Mouse (Mus musculus) limb, embryonic 14.5 days (tissue): ENCODE data around the gene Braf. TPM values are rescaled to one million over a fixed set of nuclear protein-coding genes. Genes with fewer than 3 reads are reported as not detected.

Experiments used
- ATAC-seq: fragments of 200-750 bp; cut with Nextera tagmentation; 2 replicates; pipeline ENCODE4 v1.8.0; 2017; ENCODE audit warnings: low read depth, moderate number of reproducible peaks, moderate TSS enrichment; ENCODE audit not compliant: low FRiP score
- DNase-seq: peaks from one replicate; pipeline ENCODE4 v3.0.0-alpha.2; 2015; ENCODE audit warnings: low spot score
- H3K27ac ChIP-seq: fragments of 300-500 bp; sonication (generic); replicated peaks from 2 replicates; pipeline ENCODE4 v1.5.1; 2014; ENCODE audit warnings: low read depth, mild to moderate bottlenecking, low read length, moderate library complexity, mixed read lengths
- H3K27me3 ChIP-seq: fragments of 300-500 bp; sonication (generic); 2 replicates; pipeline ENCODE4 v1.6.1; 2014; ENCODE audit warnings: low read length, mixed read lengths; ENCODE audit not compliant: control insufficient read depth, insufficient read depth
- H3K36me3 ChIP-seq: fragments of 300-500 bp; sonication (generic); 2 replicates; pipeline ENCODE4 v1.6.1; 2014; ENCODE audit warnings: mild to moderate bottlenecking, low read length, moderate library complexity, mixed read lengths; ENCODE audit not compliant: control insufficient read depth, insufficient read depth
- H3K4me1 ChIP-seq: fragments of 300-500 bp; sonication (generic); 2 replicates; pipeline ENCODE4 v1.6.1; 2014; ENCODE audit warnings: antibody characterized with exemption, low read length, mixed read lengths; ENCODE audit not compliant: control insufficient read depth, insufficient read depth
- H3K4me2 ChIP-seq: fragments of 300-500 bp; sonication (generic); replicated peaks from 2 replicates; pipeline ENCODE4 v1.6.1; 2014; ENCODE audit warnings: low read depth, mild to moderate bottlenecking, low read length, moderate library complexity; ENCODE audit not compliant: severe bottlenecking
- H3K4me3 ChIP-seq: fragments of 300-500 bp; sonication (generic); replicated peaks from 2 replicates; pipeline ENCODE4 v1.5.1; 2014; ENCODE audit warnings: low read length
- H3K9ac ChIP-seq: fragments of 300-500 bp; sonication (generic); 2 replicates; pipeline ENCODE4 v1.6.1; 2014; ENCODE audit warnings: mild to moderate bottlenecking, low read depth, low read length, moderate library complexity; ENCODE audit not compliant: severe bottlenecking
- H3K9me3 ChIP-seq: fragments of 300-500 bp; sonication (generic); 2 replicates; pipeline ENCODE4 v1.6.1; 2016; ENCODE audit warnings: low read length; ENCODE audit not compliant: control insufficient read depth
- POLR2A ChIP-seq: fragments of 200-500 bp; IDR thresholded peaks from 2 replicates; pipeline ENCODE4 v1.8.0; 2012; ENCODE audit warnings: inconsistent platforms, mild to moderate bottlenecking, moderate library complexity, borderline replicate concordance; ENCODE audit not compliant: insufficient read depth, insufficient read length; ENCODE audit errors: extremely low read depth
- WGBS: fragments of 180-500 bp; shearing (Covaris S2); extraction: QIAGEN DNeasy Blood & Tissue Kit; methylation state at CpG from one replicate; pipeline ENCODE4 v1.1.7; 2014; 5-methylcytosine and 5-hydroxymethylcytosine counted together
- polyA plus RNA-seq, 2 experiments: library from polyadenylated mRNA; depleted of rRNA in 1 of 2; stranded (reverse) in 1 of 2; unstranded in 1 of 2; fragments of >200 nt; fragmentation: Nextera tagmentation in 1 of 2; extraction: Ambion mirVana in 1 of 2; gene quantifications; 2 replicates each; pipeline versions ENCODE4 v1.2.1 to v1.2.3; 2012 to 2014

Braf gene
- polyA plus RNA-seq, 2 experiments, result 14.2 to 15.2 TPM

- peak within 1 kb of the TSS; percentile 63 for H3K4me3 ChIP-seq
- ATAC-seq (peak; percentile 98), DNase-seq (peak; percentile 96)
- WGBS, result under 1% methylated on average over 52 of the region's 56 CpGs
- no peaks in the 10 kb centered on the region for H3K9me3 ChIP-seq
- H3K27me3 ChIP-seq, result no peaks in the 10 kb centered on the region
- 0 out of 2 replicates have a peak, but pooled peaks have one; percentile 40 for TF ChIP-seq POLR2A
- H3K36me3 ChIP-seq, result peaks cover 29% of the 10 kb centered on the region
- peaks cover 11% of the 10 kb centered on the region; the same call in 1 of the 2 replicates for H3K4me1 ChIP-seq
- H3K4me2 ChIP-seq, result peak within 1 kb of the TSS; percentile 81
- H3K9ac ChIP-seq, result peak within 1 kb of the TSS; percentile 74
- peak within 1 kb of the TSS; percentile 75 for H3K27ac ChIP-seq
Observed at GRCm38 (mm10) chr6:39592401-39593214, 132.7 kb downstream of the Braf start, which contains the start of gene Ndufb2. Ndufb2 (plus strand) TSS chr6:39592574.

GRCm38 (mm10) chr6:39591481-39591880, 133.8 kb downstream of the Braf start:
- no peak for DNase-seq
- Histone ChIP-seq H3K27me3 (no peaks in the 10 kb centered on the region), H3K9ac (no peak overlapping the region), H3K4me3 (peak overlapping the region; percentile 63; the same call in 1 of the 2 replicates), H3K27ac (no peak overlapping the region), H3K4me1 (peaks cover 11% of the 10 kb centered on the region; the same call in 1 of the 2 replicates), H3K36me3 (peaks cover 31% of the 10 kb centered on the region), H3K9me3 (no peaks in the 10 kb centered on the region), H3K4me2 (0 out of 2 replicates have a peak overlapping the region, but pooled peaks have one; percentile 81)
- no peak for ATAC-seq
- WGBS, result 91% methylated on average over 4 of the region's 4 CpGs
- no peak for TF ChIP-seq POLR2A

GRCm38 (mm10) chr6:39585517-39585916, 139.7 kb downstream of the Braf start, which contains the start of gene Gm42420:
Gm42420 (plus strand) TSS chr6:39585753.
- DNase-seq (no peak), ATAC-seq (no peak)
- WGBS, result 93% methylated on average over 6 of the region's 6 CpGs
- H3K4me2 ChIP-seq, result no peak within 1 kb of the TSS
- no peak within 1 kb of the TSS for H3K4me3 ChIP-seq
- no peaks in the 10 kb centered on the region for H3K4me1 ChIP-seq
- H3K27me3 ChIP-seq, result no peaks in the 10 kb centered on the region
- H3K9me3 ChIP-seq, result no peaks in the 10 kb centered on the region
- no peak for TF ChIP-seq POLR2A
- H3K27ac ChIP-seq, result no peak within 1 kb of the TSS
- no peak within 1 kb of the TSS for H3K9ac ChIP-seq
- H3K36me3 ChIP-seq, result peaks cover 76% of the 10 kb centered on the region

GRCm38 (mm10) chr6:39581087-39581784, 144.0 kb downstream of the Braf start:
- no peaks in the 10 kb centered on the region for H3K4me1 ChIP-seq
- H3K4me2 ChIP-seq, result no peak overlapping the region
- DNase-seq (no peak), ATAC-seq (no peak)
- H3K27me3 ChIP-seq, result no peaks in the 10 kb centered on the region
- no peaks in the 10 kb centered on the region for H3K9me3 ChIP-seq
- H3K27ac ChIP-seq, result no peak overlapping the region
- no peak for TF ChIP-seq POLR2A
- no peak overlapping the region for H3K9ac ChIP-seq
- peaks cover 77% of the 10 kb centered on the region for H3K36me3 ChIP-seq
- H3K4me3 ChIP-seq, result no peak overlapping the region
- 78% methylated on average over 7 of the region's 7 CpGs for WGBS

GRCm38 (mm10) chr6:39580558-39580957, 144.7 kb downstream of the Braf start:
- Histone ChIP-seq H3K9me3 (no peaks in the 10 kb centered on the region), H3K4me3 (no peak overlapping the region), H3K27ac (no peak overlapping the region), H3K9ac (no peak overlapping the region), H3K4me2 (no peak overlapping the region), H3K36me3 (peaks cover 70% of the 10 kb centered on the region), H3K27me3 (no peaks in the 10 kb centered on the region), H3K4me1 (no peaks in the 10 kb centered on the region)
- TF ChIP-seq POLR2A, result no peak
- ATAC-seq (no peak), DNase-seq (no peak)
- 81% methylated on average over 2 of the region's 2 CpGs for WGBS
